Mouse (Mus musculus): ENCODE measurements at regions not wholly inside any gene's neighbourhood (a gene's known extent, or its start where the extent isn't known, plus 50 kb on each side); places are given as distances from the start of the nearest gene placed in this dataset.
"Not testable (repeated sequence)": the region's sequence is repeated elsewhere in the genome, so short reads cannot be mapped to it uniquely, and the experiment has no call there.

DNA sequence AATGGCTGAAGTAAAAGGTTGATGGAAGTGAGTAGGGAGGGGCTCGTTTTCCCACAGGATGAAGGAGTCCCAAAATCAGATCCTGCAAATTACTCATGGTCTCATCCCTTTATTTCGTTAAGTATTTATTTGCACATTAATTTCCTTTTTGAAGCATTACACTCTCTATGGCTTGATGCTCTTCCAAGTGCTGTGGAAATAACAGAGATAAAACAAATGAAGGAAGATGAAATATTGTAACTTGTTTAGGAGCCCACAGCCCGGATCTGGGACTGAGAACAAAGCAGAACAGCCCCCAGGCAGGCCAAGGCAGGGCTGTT, 61.9 kb upstream of the Gm15319 start:
- not testable (repeated sequence) for TF ChIP-seq POLR2A, CTCF (IDR thresholded peaks at IDR 0.05; ENCODE audit: insufficient read depth, low read depth, low read length)

Data from olfactory bulb, adult 2 months (tissue).